Mouse (Mus musculus) CH12.LX (cell line): Measurements from ENCODE around the gene Lrch1. TPM values are rescaled to one million over a fixed set of nuclear protein-coding genes. Genes with fewer than 3 reads are reported as not detected.

Experiments
- DNase-seq: peaks from one replicate; pipeline ENCODE4 v3.0.0-alpha.2; 2013; ENCODE audit errors: extremely low read depth
- H3K27ac ChIP-seq: 2 replicates; pipeline ENCODE4 v1.5.1; 2012; ENCODE audit warnings: low read depth, mild to moderate bottlenecking, control low read depth, moderate library complexity; ENCODE audit not compliant: insufficient read depth
- H3K27me3 ChIP-seq: replicated peaks from 2 replicates; pipeline ENCODE3; 2012; ENCODE audit warnings: inconsistent platforms
- H3K36me3 ChIP-seq, 2 experiments: replicated peaks in 1 of 2; 2 replicates each; pipeline versions ENCODE3 to v1.6.1; 2012; ENCODE audit warnings: inconsistent platforms in 1 of 2, low read length in 1 of 2, mild to moderate bottlenecking in 1 of 2, mixed read lengths in 1 of 2, moderate library complexity in 1 of 2; ENCODE audit not compliant: control insufficient read depth in 1 of 2, insufficient read depth in 1 of 2
- H3K4me1 ChIP-seq, 2 experiments: 2 replicates each; pipeline ENCODE4 v1.6.1; 2012; ENCODE audit warnings: inconsistent platforms in 1 of 2, moderate library complexity in 1 of 2; ENCODE audit not compliant: insufficient read depth in 2 of 2, control insufficient read depth in 1 of 2
- H3K4me2 ChIP-seq: 2 replicates; pipeline ENCODE4 v1.6.1; 2012; ENCODE audit warnings: low read depth, mild to moderate bottlenecking, control low read depth; ENCODE audit not compliant: poor library complexity, insufficient read depth, severe bottlenecking
- H3K4me3 ChIP-seq, 3 experiments: fragments of 150-350 bp in 1 of 3; sonication (generic) in 1 of 3; replicated peaks in 1 of 3; 2 replicates each; pipeline versions ENCODE3 to v1.5.1; 2011 to 2012; ENCODE audit warnings: low read depth in 2 of 3, low read length in 2 of 3, mild to moderate bottlenecking in 2 of 3, moderate library complexity in 2 of 3, control low read depth in 1 of 3, improper control_type of control experiment in 1 of 3, inconsistent platforms in 1 of 3, mixed read lengths in 1 of 3; ENCODE audit not compliant: poor library complexity in 1 of 3
- H3K79me2 ChIP-seq: replicated peaks from 2 replicates; pipeline ENCODE4 v1.6.1; 2012; ENCODE audit warnings: mild to moderate bottlenecking, moderate library complexity; ENCODE audit not compliant: control insufficient read depth, poor library complexity, insufficient read depth, severe bottlenecking; ENCODE audit errors: extremely low read depth
- H3K9ac ChIP-seq: 2 replicates; pipeline ENCODE4 v1.6.1; 2012; ENCODE audit warnings: low read depth, mild to moderate bottlenecking, control low read depth, moderate library complexity; ENCODE audit not compliant: insufficient read depth
- H3K9me3 ChIP-seq: replicated peaks from 2 replicates; pipeline ENCODE3; 2012; ENCODE audit warnings: low read length, inconsistent platforms, mixed read lengths
- BHLHE40 ChIP-seq: IDR thresholded peaks from 2 replicates; pipeline ENCODE4 v1.6.1; 2011; ENCODE audit warnings: mild to moderate bottlenecking, low read depth, low read length, improper control_type of control experiment
- CHD1 ChIP-seq: IDR thresholded peaks from 2 replicates; pipeline ENCODE4 v1.6.1; 2012; ENCODE audit warnings: low read depth, low read length, improper control_type of control experiment, inconsistent platforms
- CHD2 ChIP-seq: IDR thresholded peaks from 2 replicates; pipeline ENCODE4 v1.6.1; 2011; ENCODE audit warnings: low read length, improper control_type of control experiment
- CTCF ChIP-seq, 2 experiments: IDR thresholded peaks in 1 of 2; conservative IDR thresholded peaks in 1 of 2; 2 replicates each; pipeline ENCODE4 v1.5.1; 2011 to 2012; ENCODE audit warnings: low read depth in 2 of 2, low read length in 2 of 2, improper control_type of control experiment in 1 of 2, inconsistent platforms in 1 of 2, mild to moderate bottlenecking in 1 of 2, moderate library complexity in 1 of 2
- E2F4 ChIP-seq: IDR thresholded peaks from 2 replicates; pipeline ENCODE4 v1.6.1; 2011; ENCODE audit warnings: low read depth, low read length, improper control_type of control experiment; ENCODE audit not compliant: insufficient replicate concordance
- ELF1 ChIP-seq: IDR thresholded peaks from 2 replicates; pipeline ENCODE4 v1.6.1; 2014; ENCODE audit warnings: low read depth, mild to moderate bottlenecking, inconsistent platforms, low read length, improper control_type of control experiment
- EP300 ChIP-seq: IDR thresholded peaks from 2 replicates; pipeline ENCODE4 v1.6.1; 2011; ENCODE audit warnings: low read length, improper control_type of control experiment
- GABPA ChIP-seq: IDR thresholded peaks from 2 replicates; pipeline ENCODE4 v1.6.1; 2012; ENCODE audit warnings: low read depth, low read length, improper control_type of control experiment, inconsistent platforms; ENCODE audit not compliant: insufficient replicate concordance
- HCFC1 ChIP-seq: IDR thresholded peaks from 2 replicates; pipeline ENCODE4 v1.6.1; 2012; ENCODE audit warnings: low read depth, mild to moderate bottlenecking, inconsistent platforms, low read length, improper control_type of control experiment
- IRF4 ChIP-seq: IDR thresholded peaks from 2 replicates; pipeline ENCODE4 v1.6.1; 2014; ENCODE audit warnings: low read depth, mild to moderate bottlenecking, inconsistent platforms, low read length, improper control_type of control experiment
- JUN ChIP-seq: IDR thresholded peaks from 2 replicates; pipeline ENCODE4 v1.6.1; 2011; ENCODE audit warnings: low read depth, mild to moderate bottlenecking, low read length, improper control_type of control experiment, moderate library complexity; ENCODE audit not compliant: insufficient read depth
- JUND ChIP-seq: conservative IDR thresholded peaks from 2 replicates; pipeline ENCODE4 v1.6.1; 2011; ENCODE audit warnings: low read depth, low read length, improper control_type of control experiment
- MAFK ChIP-seq: IDR thresholded peaks from 2 replicates; pipeline ENCODE4 v1.6.1; 2011; ENCODE audit warnings: low read length, improper control_type of control experiment; ENCODE audit not compliant: insufficient replicate concordance
- MAX ChIP-seq: IDR thresholded peaks from 2 replicates; pipeline ENCODE4 v1.6.1; 2011; ENCODE audit warnings: low read length, improper control_type of control experiment
- MAZ ChIP-seq: IDR thresholded peaks from 2 replicates; pipeline ENCODE4 v1.6.1; 2012; ENCODE audit warnings: low read depth, mild to moderate bottlenecking, inconsistent platforms, low read length, improper control_type of control experiment, moderate library complexity
- MEF2A ChIP-seq: IDR thresholded peaks from 2 replicates; pipeline ENCODE4 v1.6.1; 2014; ENCODE audit warnings: low read depth, mild to moderate bottlenecking, inconsistent platforms, low read length, improper control_type of control experiment, borderline replicate concordance
- MXI1 ChIP-seq: IDR thresholded peaks from 2 replicates; pipeline ENCODE4 v1.6.1; 2011; ENCODE audit warnings: mild to moderate bottlenecking, low read depth, low read length, improper control_type of control experiment
- MYC ChIP-seq: IDR thresholded peaks from 2 replicates; pipeline ENCODE4 v1.6.1; 2011; ENCODE audit warnings: low read depth, mild to moderate bottlenecking, improper control_type of control experiment, low read length
- NELFE ChIP-seq: IDR thresholded peaks from 2 replicates; pipeline ENCODE4 v1.6.1; 2011; ENCODE audit warnings: low read depth, low read length, improper control_type of control experiment
- PAX5 ChIP-seq: IDR thresholded peaks from 2 replicates; pipeline ENCODE4 v1.6.1; 2012; ENCODE audit warnings: low read length, inconsistent platforms, mixed read lengths
- POLR2A ChIP-seq: IDR thresholded peaks from 2 replicates; pipeline ENCODE4 v1.6.1; 2011; ENCODE audit warnings: low read depth, mild to moderate bottlenecking, improper control_type of control experiment, low read length
- POLR2AphosphoS2 ChIP-seq: IDR thresholded peaks from 2 replicates; pipeline ENCODE4 v1.6.1; 2011; ENCODE audit warnings: low read depth, low read length, improper control_type of control experiment
- RAD21 ChIP-seq: IDR thresholded peaks from 2 replicates; pipeline ENCODE4 v1.6.1; 2011; ENCODE audit warnings: low read depth, mild to moderate bottlenecking, low read length, improper control_type of control experiment, moderate library complexity
- RCOR1 ChIP-seq: conservative IDR thresholded peaks from 2 replicates; pipeline ENCODE4 v1.6.1; 2012; ENCODE audit warnings: low read depth, mild to moderate bottlenecking, inconsistent platforms, low read length, improper control_type of control experiment
- SIN3A ChIP-seq: IDR thresholded peaks from 2 replicates; pipeline ENCODE4 v1.6.1; 2012; ENCODE audit warnings: low read length, improper control_type of control experiment, inconsistent platforms
- SMC3 ChIP-seq: IDR thresholded peaks from 2 replicates; pipeline ENCODE4 v1.6.1; 2011; ENCODE audit warnings: low read depth, low read length, improper control_type of control experiment
- TBP ChIP-seq: conservative IDR thresholded peaks from 2 replicates; pipeline ENCODE4 v1.6.1; 2011; ENCODE audit warnings: low read depth, low read length, improper control_type of control experiment
- TCF12 ChIP-seq: IDR thresholded peaks from 2 replicates; pipeline ENCODE4 v1.6.1; 2014; ENCODE audit warnings: low read depth, mild to moderate bottlenecking, inconsistent platforms, low read length, improper control_type of control experiment
- UBTF ChIP-seq: IDR thresholded peaks from 2 replicates; pipeline ENCODE4 v1.6.1; 2012; ENCODE audit warnings: low read depth, mild to moderate bottlenecking, inconsistent platforms, low read length, improper control_type of control experiment, moderate library complexity
- USF1 ChIP-seq: IDR thresholded peaks from 2 replicates; pipeline ENCODE4 v1.6.1; 2014; ENCODE audit warnings: low read depth, mild to moderate bottlenecking, inconsistent platforms, low read length, improper control_type of control experiment
- USF2 ChIP-seq: conservative IDR thresholded peaks from 2 replicates; pipeline ENCODE4 v1.6.1; 2011; ENCODE audit warnings: low read depth, low read length, improper control_type of control experiment
- ZC3H11A ChIP-seq: IDR thresholded peaks from 2 replicates; pipeline ENCODE4 v1.6.1; 2012; ENCODE audit warnings: low read depth, mild to moderate bottlenecking, inconsistent platforms, low read length, improper control_type of control experiment
- ZNF384 ChIP-seq: IDR thresholded peaks from 2 replicates; pipeline ENCODE4 v1.6.1; 2012; ENCODE audit warnings: low read depth, low read length, improper control_type of control experiment, inconsistent platforms
- dilution Hi-C: fragments of 300-500 bp; cut with MboI; formaldehyde crosslinking; loops from 2 replicates; pipeline ENCODE4 v1.14.3; 2020; ENCODE audit warnings: low sequenced_read_pairs; ENCODE audit not compliant: extremely low pct_unique_long_range_greater_than_20kb, extremely low pct_ligation_motif_present
- in situ Hi-C: fragments of 300-500 bp; cut with MboI; formaldehyde crosslinking; loops from 3 replicates; pipeline ENCODE4 v1.14.3; 2019; ENCODE audit warnings: low sequenced_read_pairs, low pct_ligation_motif_present, low pct_unique_long_range_greater_than_20kb, mixed read lengths
- polyA plus RNA-seq: library from polyadenylated mRNA; unstranded; fragments of >175 nt; gene quantifications from 2 replicates; pipeline ENCODE4 v1.2.1, GENCODE M21; 2012; ENCODE audit warnings: low read depth; ENCODE audit not compliant: insufficient read length
- total RNA-seq, 2 experiments: library from RNA; depleted of rRNA; stranded (reverse); fragments of 300-350 nt in 1 of 2; fragments of >200 nt in 1 of 2; gene quantifications; 2 replicates each; pipeline ENCODE4 v1.2.3; 2012 to 2014

The Lrch1 gene
- total and polyA plus RNA-seq, 3 experiments, result 10.3 to 23.3 (median 12.8) TPM

DNA sequence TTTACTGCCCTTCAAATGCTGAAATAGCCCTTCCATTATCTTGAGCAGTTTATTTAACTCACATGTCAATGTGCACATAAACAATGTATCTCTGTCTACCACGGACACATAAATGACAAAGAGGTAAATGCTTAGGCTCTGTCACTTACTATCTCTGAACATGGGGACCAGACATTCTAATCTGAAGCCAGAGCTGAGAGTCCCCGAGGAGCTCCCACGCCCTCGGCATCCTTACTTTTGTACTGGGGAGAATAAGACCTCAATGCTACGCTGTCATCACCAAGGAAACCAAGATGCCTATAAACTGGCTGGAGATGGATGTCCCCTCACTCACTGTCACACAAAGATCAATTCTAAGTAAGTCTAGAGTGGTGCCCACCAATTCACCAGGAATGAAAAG is 157.1 kb downstream of the Lrch1 start:
- H3K4me1 ChIP-seq, result no peaks in the 10 kb centered on the region
- H3K4me2 ChIP-seq, result no peak overlapping the region
- no peak overlapping the region for H3K4me3 ChIP-seq
- no peaks in the 10 kb centered on the region for H3K9me3 ChIP-seq
- no peak for DNase-seq
- H3K79me2 ChIP-seq, result no peaks in the 10 kb centered on the region; the same call in 1 of the 2 replicates
- in situ Hi-C loops, result no loop called here
- H3K9ac ChIP-seq, result no peak overlapping the region
- no peak overlapping the region for H3K27ac ChIP-seq
- H3K36me3 ChIP-seq, result peaks cover 25 to 87% of the 10 kb centered on the region in 2 experiments
- dilution Hi-C loops, result no loop called here
- TF ChIP-seq JUND (no peak), MAZ (no peak), TBP (no peak), RCOR1 (no peak), MAFK (no peak), GABPA (no peak), CHD1 (no peak), TCF12 (no peak)
- H3K27me3 ChIP-seq, result no peaks in the 10 kb centered on the region

- no peaks in the 10 kb centered on the region for H3K4me1 ChIP-seq
- dilution Hi-C loops (no loop called here), in situ Hi-C loops (no loop called here)
- no peaks in the 10 kb centered on the region for H3K9me3 ChIP-seq
- no peak overlapping the region for H3K4me2 ChIP-seq
- no peak overlapping the region for H3K27ac ChIP-seq
- peaks cover 30 to 84% of the 10 kb centered on the region in 2 experiments for H3K36me3 ChIP-seq
- no peaks in the 10 kb centered on the region; the same call in 1 of the 2 replicates for H3K79me2 ChIP-seq
- peak; percentile 17 for DNase-seq
- no peaks in the 10 kb centered on the region for H3K27me3 ChIP-seq
- H3K9ac ChIP-seq, result no peak overlapping the region
- no peak overlapping the region for H3K4me3 ChIP-seq
- TF ChIP-seq TBP (no peak), RAD21 (peak; percentile 67), USF1 (no peak), MEF2A (no peak), SIN3A (no peak), EP300 (no peak), ZNF384 (no peak), MYC (no peak), ELF1 (no peak), CHD2 (no peak), MAZ (no peak), TCF12 (no peak), UBTF (no peak), PAX5 (no peak), ZC3H11A (peak; percentile 22; the same call in 1 of the 2 replicates), JUND (no peak), GABPA (no peak), MXI1 (no peak), MAX (no peak), HCFC1 (no peak), BHLHE40 (no peak), USF2 (no peak), POLR2AphosphoS2 (no peak), SMC3 (peak; percentile 59), RCOR1 (no peak), MAFK (no peak), E2F4 (no peak), JUN (no peak), POLR2A (no peak), CTCF (conservative IDR thresholded peaks at IDR 0.05 in 1 of 2, IDR thresholded peaks at IDR 0.05 in 1 of 2; ENCODE audit: low read depth in 2 of 2, low read length in 2 of 2) (peak in 1 of 2 experiments; percentile 59; a peak in 2 of 4 replicates), NELFE (no peak), IRF4 (no peak)
These were observed 158.9 kb downstream of the Lrch1 start for GRCm38 (mm10) chr14:74788766-74789165.
